Mouse (Mus musculus) embryonic stem cell, embryonic (primary cell): ENCODE measurements around the gene Slit3.

ENCODE experiments used
- CTCF ChIA-PET, 4 experiments: fragments of 300-600 bp in 2 of 4; fragments of 350-600 bp in 2 of 4; sonication (Branson Sonifier 250); formaldehyde crosslinking; loops; one replicate each; lab custom pipeline; 2022; ENCODE audit warnings: inconsistent platforms in 2 of 4; lab: Charles Lee
- POLR2A ChIA-PET, 4 experiments: fragments of 300-600 bp in 2 of 4; fragments of 350-600 bp in 2 of 4; sonication (Branson Sonifier 250); formaldehyde crosslinking; loops; one replicate each; lab custom pipeline; 2022; ENCODE audit warnings: antibody characterized with exemption in 4 of 4, inconsistent platforms in 1 of 4; lab: Charles Lee

Slit3 gene

DNA sequence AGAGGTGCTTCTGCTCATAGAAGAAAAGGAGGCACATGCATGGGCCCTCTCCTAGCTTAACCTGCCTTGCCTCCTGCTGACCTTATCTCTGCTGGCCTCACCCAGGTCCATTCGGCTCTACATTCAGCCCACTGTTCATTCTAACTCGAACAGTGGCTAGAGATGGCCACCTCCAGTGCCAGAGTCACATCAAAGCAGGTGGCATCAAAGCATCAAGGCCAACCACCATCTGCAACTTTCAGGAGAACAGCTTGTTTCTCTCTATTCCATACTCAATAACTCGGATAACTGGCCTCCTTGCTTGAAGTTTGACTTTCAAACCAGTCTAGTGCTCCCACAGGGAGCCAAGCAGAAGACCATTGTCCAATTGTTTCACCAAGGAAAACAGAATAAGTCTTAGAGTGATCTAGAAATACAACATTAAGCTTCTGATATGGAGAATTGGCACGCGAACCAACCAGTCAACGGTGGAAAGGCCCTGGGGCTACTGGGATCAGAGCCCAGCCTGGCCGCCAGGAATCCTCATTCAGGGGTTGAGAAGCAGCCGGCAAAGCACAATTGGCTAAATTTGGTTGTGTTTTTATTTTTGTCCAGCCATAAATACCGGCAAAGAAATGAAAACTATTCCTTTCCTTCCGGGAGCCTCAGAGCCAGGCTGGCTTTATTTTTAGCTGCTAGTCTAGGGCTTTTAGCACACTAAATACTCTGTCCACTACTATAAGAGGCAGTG lies 110.5 kb downstream of the Slit3 start:
- POLR2A ChIA-PET, result interaction anchor here in 1 of 4 experiments (0.5 kb wide), 1 partner anchor 121 kb away, joined by 3 read pairs; no protein-coding TSS in a partner anchor
- CTCF ChIA-PET, result interaction anchor here in 1 of 4 experiments (1.1 kb wide), 1 partner anchor 9 kb away, joined by 3 read pairs; no protein-coding TSS in a partner anchor

DNA sequence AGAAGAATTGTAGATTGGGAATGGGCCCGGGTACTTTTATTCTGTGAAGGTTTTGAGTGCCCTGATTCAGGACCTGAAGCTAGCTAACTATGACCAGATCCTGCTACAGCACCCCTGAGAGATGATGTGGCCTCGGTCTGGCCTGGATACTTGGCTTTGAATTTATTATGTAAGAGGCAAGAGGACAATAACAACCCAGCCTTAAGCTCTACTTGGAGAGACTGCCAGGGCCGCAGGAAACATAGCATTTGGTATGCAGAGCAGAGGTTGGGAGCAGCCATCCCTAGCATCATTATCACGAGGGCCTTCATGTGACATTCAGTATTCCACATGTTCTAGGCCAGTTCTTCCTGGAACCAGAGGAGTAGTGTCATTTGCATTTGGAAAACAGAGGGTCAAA lies 111.3 kb downstream of the Slit3 start:
- CTCF ChIA-PET, result no interaction called here
- POLR2A ChIA-PET, result no interaction called here

DNA sequence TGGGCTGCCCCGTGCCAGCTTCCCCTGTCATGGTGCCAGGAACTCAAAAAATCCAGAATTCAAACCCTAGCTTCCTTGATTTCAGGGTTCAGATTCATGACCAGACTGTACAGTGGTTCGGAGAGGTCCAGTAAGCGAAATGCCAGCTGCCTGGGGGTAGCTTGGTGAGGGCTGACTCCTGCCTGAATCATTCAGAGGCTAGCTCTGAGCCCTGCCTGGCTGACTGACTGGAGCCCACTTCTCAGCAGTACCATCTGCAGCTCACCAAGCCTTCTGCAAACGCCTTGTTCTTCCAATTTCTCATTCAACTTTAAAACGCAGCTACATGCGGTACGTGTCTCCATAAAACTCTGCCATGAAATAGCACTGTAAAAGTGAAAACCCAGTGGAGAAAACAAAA lies 120.4 kb downstream of the Slit3 start:
- ChIA-PET CTCF (no interaction called here), POLR2A (no interaction called here)

DNA sequence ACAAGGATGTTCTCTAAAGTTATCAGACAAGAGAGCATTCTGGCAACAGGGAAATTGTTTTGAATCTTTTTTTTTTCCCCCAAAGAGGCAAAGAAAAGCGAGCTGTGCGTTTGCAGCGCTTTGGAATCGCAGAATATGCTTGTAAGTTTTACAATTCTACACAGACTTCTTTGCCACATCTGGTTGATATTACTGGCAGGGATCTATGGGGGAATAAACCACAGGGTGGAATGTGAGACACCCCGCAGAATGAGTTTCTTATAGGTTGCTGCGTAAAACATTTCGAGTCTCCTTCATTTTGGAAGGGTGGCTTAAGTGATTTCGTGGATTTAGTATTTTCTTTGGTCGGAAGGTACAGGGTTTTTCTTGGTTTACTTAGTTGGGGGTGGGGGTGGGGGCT lies 122.6 kb downstream of the Slit3 start:
- ChIA-PET CTCF (no interaction called here), POLR2A (interaction anchor here in 2 of 4 experiments (0.6 to 0.7 kb wide), 2 partner anchors 12 to 757 kb away, joined by 3 read pairs; no protein-coding TSS in a partner anchor)

DNA sequence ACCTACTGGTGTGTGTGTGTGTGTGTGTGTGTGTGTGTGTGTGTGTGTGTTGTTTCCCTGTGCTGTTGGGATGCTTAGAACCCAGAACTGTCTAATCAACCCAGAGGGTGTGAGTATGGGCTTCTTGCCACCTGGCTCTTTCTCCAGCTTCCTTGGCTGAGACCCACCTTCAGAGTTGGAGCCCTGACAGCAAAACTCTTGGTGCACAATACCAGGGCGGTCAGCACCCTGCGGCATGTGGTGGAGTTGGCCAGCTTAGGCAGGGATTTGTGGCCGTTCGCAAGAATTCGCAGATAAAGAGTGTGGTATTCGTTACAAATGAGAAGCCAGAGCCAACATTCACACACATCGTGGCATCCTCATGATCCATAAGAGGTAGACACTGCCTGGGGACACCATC lies 123.5 kb downstream of the Slit3 start:
- ChIA-PET POLR2A (interaction anchor here in 1 of 4 experiments (0.6 kb wide), 1 partner anchor 757 kb away, joined by 3 read pairs; no protein-coding TSS in a partner anchor), CTCF (no interaction called here)

DNA sequence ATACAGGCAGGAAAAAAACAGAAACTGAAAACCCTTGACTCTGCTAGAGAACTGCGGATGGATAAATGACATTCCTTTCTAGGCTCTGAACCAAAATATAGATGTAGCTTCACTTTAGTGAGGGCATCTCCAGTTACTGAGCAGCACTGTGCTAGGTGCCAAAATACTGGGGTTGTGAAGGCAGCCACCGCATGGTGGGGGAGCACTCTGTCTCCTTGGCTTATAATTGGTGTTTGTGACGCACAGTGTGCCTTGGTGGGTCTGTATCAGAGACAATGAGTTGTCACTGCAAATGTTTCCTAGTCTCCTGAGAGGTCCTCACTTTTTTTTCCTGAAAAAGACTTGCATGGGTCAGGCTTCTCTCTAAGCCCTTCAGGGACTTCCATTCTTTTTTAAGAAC lies 125.6 kb downstream of the Slit3 start:
- POLR2A ChIA-PET, result no interaction called here
- CTCF ChIA-PET, result interaction anchor here in 1 of 4 experiments (0.6 kb wide), 1 partner anchor 1460 kb away, joined by 3 read pairs; no protein-coding TSS in a partner anchor

DNA sequence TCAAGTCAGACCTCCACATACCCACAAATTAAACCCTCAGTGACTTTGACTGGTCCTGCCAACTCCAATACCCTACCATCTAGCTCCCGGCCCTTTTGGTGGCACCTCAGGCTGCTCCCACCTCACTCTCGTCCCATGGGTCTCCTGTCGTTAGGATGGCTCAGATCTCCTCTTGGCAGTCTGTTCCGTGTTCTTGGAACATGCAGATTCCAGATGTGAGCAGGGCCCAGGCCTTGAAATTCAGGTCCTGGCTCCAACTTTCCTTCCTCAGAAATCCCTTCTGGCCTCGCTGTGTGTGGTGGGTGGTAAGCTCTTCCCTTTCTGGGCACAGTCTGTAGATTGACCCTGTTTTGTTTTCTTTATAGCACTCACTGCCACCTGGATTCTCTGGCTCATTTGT lies 127.1 kb downstream of the Slit3 start:
- ChIA-PET POLR2A (interaction anchor here in 1 of 4 experiments (0.5 kb wide), 1 partner anchor 137 kb away, joined by 4 read pairs; no protein-coding TSS in a partner anchor), CTCF (no interaction called here)

DNA sequence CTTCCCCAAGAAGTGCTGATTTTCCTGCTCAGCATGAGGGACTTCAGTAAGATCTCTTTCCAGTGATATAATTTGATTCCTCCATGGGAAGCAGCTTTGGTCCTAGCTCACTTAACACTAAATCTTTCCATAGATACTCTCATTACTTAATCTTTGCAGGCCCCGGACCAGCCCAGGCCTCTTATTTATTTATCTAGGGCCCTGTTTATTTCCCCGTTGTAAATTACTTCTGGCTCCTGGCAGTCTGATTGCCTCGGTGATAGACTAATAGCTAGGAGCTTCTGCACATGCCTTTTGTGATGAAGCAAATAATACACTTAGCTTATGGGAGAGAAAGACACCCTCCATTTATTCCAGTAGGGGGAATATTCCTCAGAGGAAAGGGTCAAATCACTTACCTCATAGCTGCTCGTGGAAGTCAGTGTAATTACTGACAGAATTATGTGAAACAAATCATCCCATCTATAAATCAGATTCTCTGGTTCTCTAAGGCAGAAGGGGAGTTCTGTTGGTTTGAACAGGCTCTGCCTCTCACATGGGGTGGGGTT lies 129.9 kb downstream of the Slit3 start:
- ChIA-PET CTCF (no interaction called here), POLR2A (no interaction called here)

DNA sequence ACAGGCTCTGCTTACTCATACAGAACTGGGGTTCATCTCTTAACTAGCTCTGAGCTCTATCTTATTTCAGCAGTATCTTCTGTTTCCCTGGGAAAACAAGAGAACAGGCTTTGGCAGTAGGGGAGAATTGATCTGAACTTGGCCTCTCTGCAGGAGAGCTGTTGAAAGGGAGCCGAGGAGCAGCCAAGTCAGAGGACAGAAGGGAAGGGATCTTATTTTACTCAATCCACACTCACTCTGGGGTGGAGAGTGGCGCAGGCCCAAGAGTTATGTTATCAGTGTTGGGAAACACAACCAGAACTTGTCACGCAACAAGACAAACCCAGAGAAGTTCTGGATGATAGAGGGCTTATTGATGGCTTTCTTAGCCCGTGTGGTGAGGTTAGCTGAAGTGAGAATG lies 130.9 kb downstream of the Slit3 start:
- POLR2A ChIA-PET, result no interaction called here

DNA sequence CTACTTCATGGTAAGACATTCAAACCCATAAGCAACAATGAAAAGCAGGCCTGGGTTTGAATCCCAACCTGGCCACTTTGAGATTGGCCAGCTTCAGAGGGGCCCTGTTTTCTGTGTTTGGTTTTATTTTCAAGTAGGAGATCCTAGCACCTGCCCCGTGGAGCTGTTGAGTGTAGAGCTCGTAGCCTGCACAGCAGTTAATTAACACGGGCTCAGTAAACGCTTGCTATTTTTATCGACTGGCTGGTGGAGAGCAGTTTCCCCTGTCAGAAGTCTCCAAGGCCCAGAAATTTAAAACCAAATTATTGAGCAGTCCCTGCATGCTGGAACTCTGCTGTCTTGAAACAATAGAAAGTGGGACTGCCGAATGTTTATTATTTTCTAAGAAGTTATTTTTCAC lies 136.3 kb downstream of the Slit3 start:
- ChIA-PET CTCF (no interaction called here), POLR2A (no interaction called here)

More for the DNA sequence above, 130.9 kb downstream of the Slit3 start:
- CTCF ChIA-PET, result no interaction called here

DNA sequence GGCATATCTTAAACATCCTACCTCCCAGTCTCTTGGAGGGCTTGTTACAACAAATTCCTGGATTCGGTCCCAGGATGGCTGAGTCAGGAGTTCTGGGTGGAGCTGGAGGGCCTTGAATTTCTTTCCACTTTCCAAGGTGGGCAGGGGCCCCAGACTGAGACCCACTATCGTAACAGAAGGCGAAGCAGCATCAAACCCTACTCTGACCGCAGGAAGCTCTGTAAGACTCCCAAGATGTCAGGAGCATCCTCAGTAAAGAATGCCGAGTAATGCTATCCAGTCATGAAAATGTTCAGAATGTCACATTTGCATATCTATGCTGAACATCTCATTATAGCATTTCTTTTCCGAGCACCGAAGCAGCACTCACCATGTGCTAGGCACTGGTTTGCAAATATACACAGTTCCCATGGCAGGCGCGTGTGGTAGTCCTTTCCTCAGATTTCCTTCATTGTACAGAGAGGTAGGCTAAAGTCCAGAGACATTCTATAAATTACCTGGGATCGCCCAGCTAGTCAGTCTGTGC lies 140.6 kb downstream of the Slit3 start:
- POLR2A ChIA-PET, result no interaction called here
- CTCF ChIA-PET, result no interaction called here

DNA sequence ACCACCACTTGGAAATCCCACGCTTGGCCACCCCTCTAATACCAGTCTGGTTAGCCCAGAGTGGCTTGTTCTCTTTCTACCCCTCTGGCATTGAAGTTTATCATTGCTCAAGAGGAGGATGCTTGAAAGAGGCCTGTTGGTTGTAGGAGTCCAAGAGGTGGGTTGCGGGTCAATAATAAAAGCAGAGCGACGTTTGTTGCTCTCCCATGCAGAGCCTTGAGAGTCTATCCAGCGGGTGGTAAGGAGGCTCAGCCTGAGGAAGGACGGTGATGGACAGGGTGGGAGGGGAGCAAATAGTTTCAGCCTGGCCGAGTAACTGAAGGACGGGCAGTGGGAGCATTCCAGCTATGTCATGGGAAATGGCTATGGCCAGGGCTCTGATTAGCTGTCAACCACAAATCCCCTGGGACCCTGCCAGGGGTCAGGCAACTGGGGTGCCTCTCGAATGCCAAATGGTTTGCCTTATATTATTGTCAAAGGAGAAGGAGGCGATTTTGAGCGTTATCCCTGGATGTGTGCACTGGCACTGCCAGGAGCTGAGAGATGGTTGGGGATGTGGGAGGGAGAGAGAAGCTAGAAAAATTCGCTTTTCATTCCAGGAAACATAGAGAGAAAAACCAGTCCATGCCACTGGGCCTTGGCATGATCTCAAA lies 141.4 kb downstream of the Slit3 start:
- ChIA-PET CTCF (no interaction called here), POLR2A (no interaction called here)

DNA sequence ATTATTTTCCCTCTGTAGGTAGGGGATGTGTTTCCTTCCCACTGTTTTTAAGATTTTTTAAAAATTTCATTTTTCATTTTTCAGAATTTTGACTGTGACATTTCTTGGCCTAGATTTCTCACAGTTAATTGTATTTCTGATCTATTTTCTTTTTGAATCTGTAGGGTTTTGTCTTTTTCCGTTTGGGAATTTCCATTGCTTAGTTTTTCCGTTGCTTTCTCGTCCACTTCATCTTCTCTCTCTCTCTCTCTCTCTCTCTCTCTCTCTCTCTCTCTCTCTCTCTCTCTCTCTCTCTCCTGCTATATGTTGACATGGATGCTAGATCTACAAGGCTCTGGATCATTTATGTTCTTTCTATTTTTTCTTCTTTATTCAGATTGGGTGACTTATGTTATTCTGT lies 143.7 kb downstream of the Slit3 start:
- CTCF ChIA-PET, result no interaction called here
- POLR2A ChIA-PET, result no interaction called here

DNA sequence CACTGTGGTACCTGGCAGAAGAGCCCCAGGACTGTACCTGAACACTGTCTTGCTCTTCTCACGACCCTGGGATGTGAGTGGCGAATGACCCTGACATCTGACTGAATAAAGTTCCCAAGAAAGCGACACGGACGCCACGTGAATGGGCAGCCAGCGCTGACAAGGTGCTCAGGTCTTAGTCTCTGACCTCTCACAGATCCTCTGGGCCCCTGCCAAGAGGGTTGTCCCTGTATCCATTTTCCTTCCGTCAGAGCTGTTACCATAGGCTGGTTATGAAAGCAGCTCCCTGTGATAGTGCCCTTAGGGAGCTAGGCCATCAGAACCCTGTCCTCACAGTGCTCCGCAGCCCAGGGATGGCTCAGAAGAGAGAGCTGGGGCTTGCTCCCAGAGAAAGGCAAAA lies 149.4 kb downstream of the Slit3 start:
- ChIA-PET POLR2A (interaction anchor here in 2 of 4 experiments (0.6 to 1.3 kb wide), 3 partner anchors 9 to 369 kb away, joined by 3 read pairs; no protein-coding TSS in a partner anchor), CTCF (interaction anchor here in 1 of 4 experiments (0.6 kb wide), 2 partner anchors 11 to 344 kb away, joined by 5 to 6 read pairs; no protein-coding TSS in a partner anchor)

DNA sequence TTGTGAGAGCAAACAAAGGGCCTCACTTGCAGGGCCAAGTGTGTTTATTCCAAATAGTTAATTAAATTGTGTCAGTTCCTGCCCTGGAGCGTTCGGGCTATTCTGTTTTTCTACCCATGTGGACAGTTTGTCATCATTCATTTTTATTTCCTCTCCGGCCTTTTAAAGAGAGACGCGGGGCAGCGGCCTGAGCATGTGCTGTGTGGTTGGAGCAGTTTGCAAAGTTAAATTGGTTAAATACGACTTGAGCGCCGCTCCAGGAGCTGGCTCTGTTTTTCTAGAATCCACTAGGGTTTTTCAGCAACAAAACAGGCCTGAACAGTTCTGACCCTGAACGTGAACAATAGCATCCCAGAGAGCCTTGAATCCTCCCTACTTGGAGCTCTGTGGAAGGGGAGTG lies 152.4 kb downstream of the Slit3 start:
- POLR2A ChIA-PET, result no interaction called here
- CTCF ChIA-PET, result no interaction called here

DNA sequence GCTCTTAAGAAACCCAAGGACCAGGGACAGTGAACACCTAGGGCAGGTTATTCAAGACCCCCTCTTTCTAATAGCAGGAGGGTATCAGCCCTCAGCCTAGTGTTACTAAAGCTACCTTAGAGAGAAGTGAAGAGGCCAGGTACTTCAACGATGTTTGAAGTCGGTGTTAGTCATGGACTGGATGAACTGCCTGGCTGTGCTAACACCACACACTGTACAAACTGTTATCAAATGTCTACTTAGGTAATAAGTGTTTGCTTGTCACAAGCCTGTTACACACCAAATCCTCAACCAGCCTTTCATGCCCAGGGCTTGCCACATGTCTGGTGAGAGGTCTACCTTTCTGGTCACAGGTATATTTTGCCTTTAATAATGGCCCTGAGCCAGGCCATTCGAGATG lies 153.0 kb downstream of the Slit3 start:
- POLR2A ChIA-PET, result no interaction called here

DNA sequence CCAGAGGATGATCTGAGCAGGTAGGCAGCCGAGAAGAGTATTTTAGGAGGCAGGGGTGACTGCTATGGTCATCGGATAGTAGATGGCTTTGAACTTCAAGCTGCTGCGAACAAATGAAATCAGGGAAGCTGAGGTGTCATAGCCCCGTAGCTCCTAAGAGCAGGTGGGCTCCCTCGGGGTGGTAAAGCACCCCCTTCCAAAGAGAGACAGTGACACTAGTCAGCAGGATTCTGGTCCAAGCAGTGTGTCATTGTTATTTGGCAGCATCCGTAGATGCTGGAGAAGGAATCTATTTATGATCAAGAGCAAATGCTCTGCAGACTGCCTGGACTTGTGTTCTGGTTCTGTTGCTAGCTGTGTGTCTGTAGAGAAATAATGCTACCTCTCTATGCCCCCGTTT lies 154.3 kb downstream of the Slit3 start:
- ChIA-PET CTCF (interaction anchor here in 1 of 4 experiments (0.5 kb wide), 1 partner anchor 400 kb away, joined by 5 read pairs; no protein-coding TSS in a partner anchor), POLR2A (no interaction called here)

More for the DNA sequence above, 153.0 kb downstream of the Slit3 start:
- CTCF ChIA-PET, result no interaction called here

DNA sequence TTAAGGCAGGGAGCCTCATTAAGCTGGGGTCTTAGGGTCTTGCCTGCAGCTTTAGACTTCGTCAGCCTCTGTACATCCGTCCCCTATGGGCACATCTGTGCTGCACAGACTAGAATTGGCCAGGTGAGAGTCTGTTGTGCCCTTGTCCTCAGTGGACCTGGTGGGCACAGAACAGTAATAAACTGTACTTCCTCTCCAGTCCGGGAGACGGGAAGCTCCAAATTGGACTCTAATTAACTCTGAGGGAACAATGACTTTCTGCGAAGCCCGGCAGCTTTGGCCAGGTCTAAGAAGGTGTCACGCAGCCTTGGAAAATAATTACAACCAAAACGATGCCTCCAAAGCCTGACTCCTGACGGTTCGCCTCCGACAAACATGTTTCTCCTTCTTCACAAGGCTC lies 155.0 kb downstream of the Slit3 start:
- POLR2A ChIA-PET, result no interaction called here

DNA sequence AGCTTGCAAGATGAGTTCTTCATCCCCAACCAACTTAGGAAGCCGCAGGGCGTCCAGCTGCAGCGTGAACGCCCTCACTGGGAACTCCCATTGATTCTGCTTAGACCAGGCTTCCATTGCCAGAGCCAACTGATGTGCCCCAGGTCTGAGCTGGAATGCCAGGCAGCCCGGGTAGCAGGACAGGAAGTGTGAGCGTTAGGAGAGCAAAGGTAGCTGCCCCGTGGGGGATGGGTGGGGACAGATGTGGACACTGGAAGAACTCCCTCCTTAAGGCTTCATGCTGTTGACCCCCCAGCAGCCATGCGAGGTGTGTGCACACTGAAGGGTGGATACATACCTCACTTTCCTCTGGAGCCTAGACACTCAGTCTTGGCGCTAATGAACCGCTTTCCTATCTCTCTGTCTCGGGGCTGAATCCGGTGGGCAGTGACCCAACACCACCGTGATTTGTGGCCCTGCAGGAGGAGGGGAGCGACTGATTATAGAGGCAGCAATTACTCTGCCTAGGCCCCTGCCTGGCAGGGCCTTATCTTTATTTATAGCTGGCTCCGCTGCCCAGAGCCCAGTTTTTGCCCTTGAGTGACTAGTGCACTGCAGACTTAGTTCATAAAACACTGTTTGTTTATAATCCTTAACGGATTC lies 157.2 kb downstream of the Slit3 start:
- ChIA-PET CTCF (no interaction called here), POLR2A (no interaction called here)

More for the DNA sequence above, 155.0 kb downstream of the Slit3 start:
- CTCF ChIA-PET, result interaction anchor here in 1 of 4 experiments (0.5 kb wide), 1 partner anchor 400 kb away, joined by 5 read pairs; no protein-coding TSS in a partner anchor
